Mouse (Mus musculus) layer of hippocampus, adult 9-10 months (tissue): ENCODE results near the gene Olfr801.

Experiments
- DNase-seq: peaks from one replicate; pipeline ENCODE4 v3.0.0; 2022; ENCODE audit warnings: low spot score

Olfr801 gene

DNA sequence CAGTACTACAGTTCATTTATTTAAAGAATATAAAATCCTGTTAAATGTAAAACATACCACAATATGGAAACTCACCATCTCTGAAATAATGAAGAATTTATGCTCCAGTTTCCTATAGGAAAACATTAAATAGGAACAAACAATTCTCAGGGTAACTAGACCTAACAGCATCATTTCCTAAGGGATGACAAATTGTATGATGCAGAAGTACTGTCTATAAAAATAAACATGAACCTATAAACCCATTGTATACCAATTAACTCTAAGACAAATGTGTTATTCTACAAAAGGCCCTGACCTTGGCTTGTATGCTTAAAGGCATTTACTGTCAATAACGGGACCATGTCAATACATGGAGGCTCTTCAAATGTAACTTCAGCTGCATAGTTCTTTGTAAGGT is at the start of gene Olfr801:
Olfr801 (minus strand) TSS at position 101 of the 400 bp plus-strand sequence.
- DNase-seq, result no peak

- DNase-seq, result no peak
Observed at GRCm38 (mm10) chr10:129702910-129703309, 29.2 kb upstream of the Olfr801 start, which contains the start of gene Olfr804. Gene Olfr804 (plus strand): TSS chr10:129703210.

DNA sequence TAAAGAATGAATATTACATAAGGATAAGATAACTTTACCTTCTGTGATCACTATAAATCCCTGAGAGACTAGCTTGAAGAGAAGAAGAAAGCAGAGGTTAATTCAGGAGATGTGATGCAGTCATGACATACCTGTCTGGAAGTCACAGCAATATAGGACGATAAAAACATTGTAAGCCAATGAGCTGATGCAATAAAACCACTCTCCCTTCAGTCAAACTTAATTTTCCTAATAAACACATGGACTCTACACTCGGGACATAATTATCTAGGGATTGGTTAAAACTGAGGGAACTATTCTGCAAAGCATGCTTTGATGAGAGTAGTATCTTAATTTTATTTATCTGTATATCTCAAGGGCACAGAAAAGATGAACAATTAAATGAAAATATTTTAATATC is 20.5 kb upstream of the Olfr801 start, which contains the start of gene Olfr803:
Olfr803 (minus strand) TSS at position 101 of the 400 bp plus-strand sequence.
- DNase-seq, result no peak

- no peak for DNase-seq
Observed at GRCm38 (mm10) chr10:129688069-129688468, 14.4 kb upstream of the Olfr801 start, which contains the start of gene Olfr802. Gene Olfr802 (minus strand): TSS chr10:129688169.

- DNase-seq, result no peak
Observed at GRCm38 (mm10) chr10:129657394-129657793, 16.3 kb downstream of the Olfr801 start, which contains the start of gene Olfr800. Gene Olfr800 (plus strand): TSS chr10:129657694.

- no peak for DNase-seq
Observed at GRCm38 (mm10) chr10:129651763-129652162, 21.9 kb downstream of the Olfr801 start.

- DNase-seq, result no peak
Observed at GRCm38 (mm10) chr10:129637184-129637583, 36.5 kb downstream of the Olfr801 start, which contains the start of gene Olfr799. Gene Olfr799 (plus strand): TSS chr10:129637484.

GRCm38 (mm10) chr10:129627834-129628233 is 45.8 kb downstream of the Olfr801 start, which contains the start of gene Olfr798:
Gene Olfr798 (minus strand): TSS chr10:129627934.
- DNase-seq, result no peak

- DNase-seq, result no peak
Observed at GRCm38 (mm10) chr10:129623251-129623650, 50.4 kb downstream of the Olfr801 start.

DNA sequence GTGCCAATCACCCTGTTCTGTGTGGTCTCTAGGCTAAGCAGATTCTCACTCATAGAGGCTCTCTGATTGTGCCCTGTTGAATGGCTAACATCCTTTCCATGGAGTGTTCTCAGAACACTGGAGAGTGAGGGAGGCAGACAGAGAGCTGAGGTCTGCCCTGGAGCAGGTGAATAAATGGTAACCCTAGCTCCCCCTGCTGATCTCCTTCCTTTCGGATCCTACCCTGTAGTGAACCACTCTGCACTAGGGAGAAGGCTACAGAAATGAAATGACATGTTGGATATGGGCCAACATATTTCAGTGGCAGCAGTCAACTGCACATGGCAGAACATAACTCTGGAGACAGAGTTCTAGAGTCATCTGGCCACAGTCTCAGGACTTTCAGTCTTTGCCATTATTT is 51.9 kb downstream of the Olfr801 start:
- no peak for DNase-seq
